Mouse (Mus musculus): ENCODE results near the gene Cd200. TPM values are rescaled to one million over a fixed set of nuclear protein-coding genes. Genes with fewer than 3 reads are reported as not detected.
"Not testable (repeated sequence)": the region's sequence is repeated elsewhere in the genome, so short reads cannot be mapped to it uniquely, and the experiment has no call there.

Cd200 gene
- polyA plus RNA-seq (2012; rRNA removed) = 95.4 and 112 TPM in 2 replicates

DNA sequence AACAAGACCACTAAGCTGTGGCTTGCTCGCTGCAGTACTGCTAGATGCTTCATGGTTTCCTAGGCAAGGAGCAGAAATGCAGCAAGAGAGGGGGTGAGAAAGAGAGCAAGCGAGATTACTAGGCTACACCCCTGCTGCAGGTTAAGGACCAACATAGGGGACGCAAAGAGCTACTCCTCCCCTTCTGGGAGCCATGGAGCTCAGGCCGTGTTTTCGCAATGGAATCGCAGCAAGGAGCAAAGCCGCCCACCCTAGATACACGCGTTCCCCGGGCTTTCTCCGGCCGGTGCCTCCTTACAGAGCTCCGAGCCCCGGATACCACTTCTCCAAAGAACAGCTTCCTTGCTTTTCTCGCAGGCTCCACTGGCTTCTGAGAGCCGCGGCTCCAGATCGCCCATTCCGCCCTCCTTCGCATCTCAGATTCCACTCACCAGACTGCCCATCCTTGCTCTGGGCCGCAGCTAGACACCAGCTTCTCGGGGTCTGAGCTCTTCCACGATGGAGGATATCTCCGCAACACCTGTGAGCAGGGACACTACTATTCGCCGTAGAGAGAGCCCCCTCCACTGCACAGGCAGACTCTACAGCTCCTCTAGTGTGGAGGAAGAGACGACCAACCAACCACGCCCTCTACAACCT is at the start of gene Cd200:
Gene Cd200 (minus strand): TSS at position 629 of the 639 bp plus-strand sequence.
- DNase-seq (ENCODE audit: extremely low spot score in 1 of 2, low spot score in 1 of 2) = peak; percentile 30 to 72

GRCm38 (mm10) chr16:45454762-45455161 is 45.9 kb upstream of the Cd200 start:
- no peak for DNase-seq (ENCODE audit: extremely low spot score in 1 of 2, low spot score in 1 of 2)

DNA sequence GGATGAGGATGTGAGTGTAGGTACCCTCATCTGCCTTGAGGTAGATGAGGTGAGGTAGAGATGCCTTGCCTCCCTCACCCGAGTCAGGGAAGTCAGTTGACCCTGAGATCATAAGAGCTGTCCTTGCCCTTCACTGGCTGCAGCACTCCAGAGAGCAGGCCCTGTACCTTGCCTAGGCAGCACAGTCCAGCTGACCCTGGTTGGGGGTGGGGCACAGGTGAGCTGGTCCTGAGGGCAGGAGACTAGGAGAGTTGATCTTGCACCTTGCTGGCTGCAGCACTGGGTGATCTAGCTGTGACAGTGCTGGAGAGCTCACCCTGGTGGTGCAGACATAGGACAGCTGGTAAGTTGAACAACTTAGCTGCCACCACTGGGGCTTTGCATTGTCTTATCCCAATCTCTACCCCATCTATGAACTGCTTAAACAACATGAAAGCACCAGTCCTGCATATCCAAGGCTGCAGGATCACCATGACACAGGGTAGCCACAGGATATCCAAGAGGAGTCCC is 28.4 kb upstream of the Cd200 start:
- DNase-seq (ENCODE audit: extremely low spot score in 1 of 2, low spot score in 1 of 2) = no peak

DNA sequence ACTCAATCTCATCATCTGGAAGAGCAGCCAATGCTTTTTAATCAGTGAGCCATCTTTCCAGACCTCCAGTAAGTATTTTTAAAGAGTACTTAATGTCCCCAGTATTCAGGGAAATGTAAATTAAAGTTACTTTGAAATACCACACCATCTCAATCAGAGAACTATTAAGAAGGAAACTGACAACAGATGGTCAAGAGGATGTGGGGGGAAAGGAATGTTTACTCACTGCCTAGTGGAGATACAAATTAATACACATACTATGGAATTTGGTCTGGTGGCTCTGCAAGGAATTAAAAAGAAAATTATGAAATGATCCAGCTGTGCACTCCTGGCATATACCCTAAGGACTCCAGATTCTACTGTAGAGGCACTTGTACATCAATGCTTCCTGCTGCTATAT is 26.7 kb upstream of the Cd200 start:
- no peak for DNase-seq (ENCODE audit: extremely low spot score in 1 of 2, low spot score in 1 of 2)

- no peak for DNase-seq (ENCODE audit: extremely low spot score in 1 of 2, low spot score in 1 of 2)
Measured at GRCm38 (mm10) chr16:45427651-45428050, 18.8 kb upstream of the Cd200 start.

GRCm38 (mm10) chr16:45413497-45413896 is 4.6 kb upstream of the Cd200 start:
- no peak for DNase-seq (ENCODE audit: extremely low spot score in 1 of 2, low spot score in 1 of 2)

DNA sequence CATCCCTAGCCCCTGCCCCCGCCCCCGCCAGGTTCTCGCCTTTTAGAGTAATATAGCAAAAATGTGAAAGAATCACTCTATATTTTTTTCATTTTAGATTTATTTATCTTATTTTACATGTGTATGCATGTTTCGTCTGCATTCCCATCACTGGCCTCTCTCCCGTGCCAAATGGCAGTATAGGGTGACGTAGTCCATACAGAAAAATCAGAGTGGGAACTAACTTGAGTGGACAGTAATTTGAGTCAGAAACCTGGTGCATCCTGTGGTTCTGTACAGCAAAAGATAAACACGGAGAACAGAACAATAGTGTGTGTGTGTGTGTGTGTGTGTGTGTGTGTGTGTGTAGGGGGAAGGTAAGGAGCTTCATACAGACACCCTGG is 202 bp upstream of the Cd200 start:
- DNase-seq (ENCODE audit: extremely low spot score in 1 of 2, low spot score in 1 of 2) = not testable (repeated sequence)

DNA sequence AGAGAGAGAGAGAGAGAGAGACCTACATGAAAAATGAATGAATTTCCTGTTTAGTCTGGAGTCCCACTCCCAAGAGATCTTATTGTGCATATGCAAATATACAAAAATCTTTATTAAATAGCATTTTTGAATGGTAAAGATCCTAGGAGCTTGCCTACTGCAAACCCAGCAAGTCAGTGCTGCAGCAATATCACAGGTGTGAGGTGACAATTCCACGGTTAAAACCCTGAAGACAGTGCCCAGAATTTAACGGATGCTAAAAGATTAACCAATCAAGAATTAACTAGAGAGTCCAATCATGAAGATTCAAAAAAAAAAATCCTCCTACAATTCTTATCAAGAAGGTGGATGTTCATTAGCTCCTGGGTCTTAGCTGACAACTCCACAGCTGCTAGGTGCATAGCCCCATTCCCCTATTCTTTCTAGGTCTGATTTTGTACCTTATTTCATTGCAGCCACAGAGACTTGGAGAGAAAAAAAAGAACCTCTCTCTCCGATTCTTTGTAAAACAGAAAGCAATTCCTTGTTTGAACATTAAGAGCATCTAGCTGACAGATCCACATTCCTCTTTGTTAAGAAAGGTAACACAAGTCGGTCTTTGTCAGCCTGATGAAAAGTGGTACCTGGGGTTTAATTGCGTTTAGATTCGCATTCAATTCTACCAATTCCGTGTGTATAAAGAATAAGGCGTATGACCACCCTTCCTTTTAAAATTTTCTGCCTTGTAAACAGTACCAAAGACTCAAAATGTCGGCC is 1.0 kb downstream of the Cd200 start:
- DNase-seq (ENCODE audit: extremely low spot score in 1 of 2, low spot score in 1 of 2) = no peak

- peak in 1 of 2 experiments; percentile 36 for DNase-seq (ENCODE audit: extremely low spot score in 1 of 2, low spot score in 1 of 2)
Measured at GRCm38 (mm10) chr16:45407091-45407490, 1.8 kb downstream of the Cd200 start.

- no peak for DNase-seq (ENCODE audit: extremely low spot score in 1 of 2, low spot score in 1 of 2)
Measured at GRCm38 (mm10) chr16:45402951-45403350, 5.9 kb downstream of the Cd200 start.

GRCm38 (mm10) chr16:45402036-45402435 is 6.8 kb downstream of the Cd200 start:
- DNase-seq (ENCODE audit: extremely low spot score in 1 of 2, low spot score in 1 of 2) = no peak

- DNase-seq (ENCODE audit: extremely low spot score in 1 of 2, low spot score in 1 of 2) = no peak
Measured at GRCm38 (mm10) chr16:45399947-45400555, 8.8 kb downstream of the Cd200 start.

GRCm38 (mm10) chr16:45399411-45399810 is 9.4 kb downstream of the Cd200 start:
- DNase-seq (ENCODE audit: extremely low spot score in 1 of 2, low spot score in 1 of 2) = no peak

GRCm38 (mm10) chr16:45397440-45397839 is 11.4 kb downstream of the Cd200 start:
- no peak for DNase-seq (ENCODE audit: extremely low spot score in 1 of 2, low spot score in 1 of 2)

- DNase-seq (ENCODE audit: extremely low spot score in 1 of 2, low spot score in 1 of 2) = no peak
Measured at GRCm38 (mm10) chr16:45392246-45392645, 16.6 kb downstream of the Cd200 start.

DNA sequence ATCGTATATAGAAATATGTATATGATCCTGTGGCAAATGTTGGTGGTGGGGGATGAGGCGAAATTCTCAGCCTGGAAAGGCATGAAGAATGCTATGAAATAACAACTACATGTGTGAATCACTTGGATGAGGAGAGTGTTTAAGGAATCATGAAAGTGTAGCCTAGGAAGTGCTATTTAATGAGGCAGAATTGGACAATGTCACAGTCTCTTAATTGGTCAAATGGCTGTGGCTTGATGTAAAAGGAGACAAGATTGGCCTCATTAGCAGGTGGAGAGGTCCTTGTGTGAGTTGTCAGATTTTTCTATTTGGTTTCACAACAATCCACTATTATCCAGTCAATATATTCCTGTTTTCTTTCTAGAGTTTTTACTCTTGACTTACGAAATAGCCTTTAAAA is 17.2 kb downstream of the Cd200 start:
- DNase-seq (ENCODE audit: extremely low spot score in 1 of 2, low spot score in 1 of 2) = no peak

- DNase-seq (ENCODE audit: extremely low spot score in 1 of 2, low spot score in 1 of 2) = no peak
Measured at GRCm38 (mm10) chr16:45390286-45390956, 18.4 kb downstream of the Cd200 start.

DNA sequence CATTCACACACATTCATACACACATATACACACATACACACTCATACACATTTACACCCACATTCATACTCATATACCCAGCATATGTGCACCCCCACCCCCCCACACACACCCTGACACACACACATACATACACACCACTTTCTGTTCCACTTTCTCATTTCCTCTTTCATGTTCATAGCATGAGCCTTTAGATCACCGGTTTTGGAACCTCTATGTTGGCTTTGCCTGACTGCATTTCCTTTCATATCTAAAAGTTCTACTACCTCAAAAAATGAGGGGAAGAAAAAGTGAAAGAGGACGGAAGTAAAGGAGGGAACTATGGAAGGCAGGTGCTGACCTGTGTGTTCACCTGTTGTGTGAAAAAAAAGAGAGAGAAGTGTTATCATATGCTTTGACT is 19.0 kb downstream of the Cd200 start:
- no peak for DNase-seq (ENCODE audit: extremely low spot score in 1 of 2, low spot score in 1 of 2)

GRCm38 (mm10) chr16:45389041-45389440 is 19.8 kb downstream of the Cd200 start:
- DNase-seq (ENCODE audit: extremely low spot score in 1 of 2, low spot score in 1 of 2) = no peak

DNA sequence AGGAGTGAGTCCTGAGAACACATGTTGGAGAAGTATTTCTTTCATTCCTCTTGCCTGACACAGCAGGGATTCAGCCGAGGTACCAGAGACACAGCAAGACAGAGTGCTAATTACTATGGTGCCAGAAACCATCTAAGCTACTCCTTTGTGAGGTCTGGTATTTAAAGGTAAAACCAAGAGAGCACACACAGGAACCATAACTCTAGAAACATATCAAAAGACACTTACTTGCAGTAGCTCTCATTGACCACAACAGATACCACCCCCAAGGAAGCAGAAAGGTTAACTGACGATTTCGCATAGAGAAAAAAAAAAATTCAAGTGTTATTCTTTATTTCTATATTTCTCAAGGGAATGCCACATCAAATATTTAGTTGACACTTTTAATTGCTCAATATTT is 27.0 kb downstream of the Cd200 start:
- DNase-seq (ENCODE audit: extremely low spot score in 1 of 2, low spot score in 1 of 2) = no peak

DNA sequence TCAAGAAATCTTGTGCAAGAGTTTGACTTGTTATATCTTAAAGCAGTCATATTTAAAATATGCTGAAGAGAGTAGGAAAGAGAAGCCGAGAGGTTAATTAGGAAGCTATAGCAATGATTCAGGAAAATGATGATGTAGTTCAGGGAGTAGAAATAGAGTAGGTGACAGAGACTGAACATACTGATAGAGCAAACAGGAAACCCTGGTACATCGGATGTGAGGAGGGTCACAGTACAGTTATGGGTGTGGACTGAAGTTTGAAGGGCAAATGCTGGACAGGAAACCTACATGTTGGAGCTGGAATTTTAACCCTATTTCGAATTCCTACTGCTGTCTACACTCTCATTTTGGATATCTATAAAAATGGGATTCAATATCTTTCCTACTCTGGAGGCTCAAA is 29.9 kb downstream of the Cd200 start:
- DNase-seq (ENCODE audit: extremely low spot score in 1 of 2, low spot score in 1 of 2) = no peak

All from frontal cortex, adult 2 months (tissue).